Mouse (Mus musculus) liver, postnatal 0 days (tissue): ENCODE measurements around the gene Serpinb9d.
"Not testable (repeated sequence)": the region's sequence is repeated elsewhere in the genome, so short reads cannot be mapped to it uniquely, and the experiment has no call there.

Experiments used
- CTCF ChIP-seq: sonication (generic); IDR thresholded peaks from 2 replicates; pipeline ENCODE4 v1.5.1; 2016; ENCODE audit warnings: antibody characterized with exemption, low read depth
- EP300 ChIP-seq: IDR thresholded peaks from 2 replicates; pipeline ENCODE4 v1.6.1; 2016; ENCODE audit warnings: antibody characterized with exemption, low read depth, mild to moderate bottlenecking

DNA sequence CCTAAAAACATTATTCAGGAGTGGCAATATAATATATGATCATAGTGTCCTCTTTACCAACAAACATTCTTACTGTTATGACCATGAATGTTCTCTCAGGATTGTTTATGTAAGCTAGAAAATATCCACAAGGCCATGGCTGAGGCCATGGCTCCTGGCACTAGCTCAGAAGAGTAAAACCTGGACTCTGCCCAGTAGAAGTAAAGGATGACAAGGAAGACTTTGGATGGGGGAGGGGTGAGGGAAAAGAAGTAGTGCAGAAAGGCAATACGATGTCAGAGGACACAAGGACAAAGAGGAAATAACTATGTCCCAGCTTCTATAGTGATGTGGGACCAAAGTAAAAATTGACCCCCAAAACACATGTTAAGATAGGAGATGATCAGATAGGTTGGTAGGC is 2.3 kb upstream of the Serpinb9d start:
- TF ChIP-seq CTCF, EP300: not testable (repeated sequence)
